Mouse (Mus musculus): ENCODE measurements around the gene Smim26. TPM values are rescaled to one million over a fixed set of nuclear protein-coding genes. Genes with fewer than 3 reads are reported as not detected.
"Not testable (repeated sequence)": the region's sequence is repeated elsewhere in the genome, so short reads cannot be mapped to it uniquely, and the experiment has no call there.

Smim26 gene
- 10 to 100 TPM; 54.7 to 56.1 TPM for total RNA-seq (2021)
- long read RNA-seq, experiment 1, transcript Smim26-201 (2 exons, 471 nt), result major isoform, 6 of 6 reads
- long read RNA-seq, experiment 1, partial matches to known transcripts, result 0 of 6 reads
- long read RNA-seq, experiment 1, other reads (novel, unspliced or antisense), result 0 of 6 reads
- long read RNA-seq, experiment 2, transcript Smim26-201 (2 exons, 471 nt), result major isoform, 27 of 28 reads
- long read RNA-seq, experiment 2, partial matches to known transcripts, result 1 of 28 reads
- long read RNA-seq, experiment 2, other reads (novel, unspliced or antisense), result 0 of 28 reads

DNA sequence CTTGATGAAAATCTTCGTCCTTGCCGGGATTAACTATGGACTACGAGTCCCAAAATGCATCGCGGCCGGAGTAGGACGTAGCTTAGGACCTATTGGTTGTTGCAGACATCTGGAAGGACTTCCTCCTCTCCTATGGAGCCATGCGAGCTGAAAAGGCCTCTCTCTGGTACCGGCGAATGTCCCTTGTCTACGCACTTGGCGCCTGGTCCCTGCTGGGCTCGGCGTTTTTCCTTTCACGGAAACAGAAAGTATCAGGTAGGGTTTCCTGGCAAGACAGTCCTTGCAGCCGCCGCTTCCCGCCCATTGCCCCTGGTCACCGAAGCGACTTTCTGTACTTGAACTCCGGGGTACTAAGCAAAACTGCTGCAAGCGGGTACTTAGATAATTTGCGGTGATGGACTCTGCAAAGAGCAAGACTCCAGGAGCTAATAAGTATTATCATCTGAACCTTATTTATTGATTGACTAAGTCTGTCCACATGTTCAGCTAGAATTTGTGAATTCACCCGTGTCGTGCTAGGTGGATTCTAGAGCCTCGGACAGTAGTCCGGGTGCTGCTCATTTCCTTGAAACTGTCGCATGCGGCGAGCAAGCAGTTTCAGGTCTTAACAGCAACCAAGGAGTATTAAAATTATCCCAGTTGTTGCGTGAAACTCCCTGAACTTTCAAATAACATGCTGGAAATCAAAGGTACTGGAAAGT is at the start of gene Smim26:
TSS of gene Smim26 (plus strand) at position 104 of the 701 bp plus-strand sequence.
- DNase-seq (ENCODE audit: low spot score in 2 of 2), result peak; percentile 70 to 72

DNA sequence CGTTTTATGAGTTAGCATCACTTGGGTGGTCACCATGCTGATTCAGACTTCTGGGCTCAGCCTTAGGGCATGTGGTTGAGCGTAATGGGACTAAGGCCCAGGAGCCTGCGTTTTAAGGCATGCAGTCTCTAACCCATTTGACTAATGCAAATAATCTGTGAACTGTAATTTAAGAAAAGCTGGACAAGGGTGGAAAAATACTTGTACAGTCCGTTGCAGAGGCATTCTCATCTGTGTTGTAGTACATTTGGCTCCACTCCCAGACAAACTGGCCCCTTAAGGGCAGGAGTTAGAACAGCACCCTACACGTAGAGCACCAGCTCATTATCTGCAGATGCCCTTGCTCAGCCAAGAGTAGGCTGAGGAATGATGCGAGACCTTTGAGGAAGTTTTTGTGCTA is 49.2 kb upstream of the Smim26 start:
- DNase-seq (ENCODE audit: low spot score in 2 of 2), result no peak

DNA sequence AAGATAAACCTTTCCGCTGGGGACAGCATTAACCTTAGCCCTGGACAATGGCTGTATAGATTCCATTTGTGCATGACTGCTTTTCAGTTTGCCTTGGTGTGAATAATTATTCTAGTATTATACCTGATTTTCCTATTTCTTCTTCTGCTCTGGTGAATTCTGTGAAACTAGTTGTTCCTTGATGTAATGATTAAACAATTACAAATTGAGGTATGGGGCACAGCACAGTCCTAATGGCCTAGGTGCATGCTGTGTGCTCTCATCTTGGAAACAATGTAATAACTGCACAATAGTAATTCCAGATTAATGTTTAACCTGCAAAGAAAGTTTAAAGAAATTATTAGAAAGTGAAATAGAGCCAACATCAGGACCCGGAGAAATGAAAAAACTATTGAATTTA is 48.8 kb upstream of the Smim26 start:
- no peak for DNase-seq (ENCODE audit: low spot score in 2 of 2)

DNA sequence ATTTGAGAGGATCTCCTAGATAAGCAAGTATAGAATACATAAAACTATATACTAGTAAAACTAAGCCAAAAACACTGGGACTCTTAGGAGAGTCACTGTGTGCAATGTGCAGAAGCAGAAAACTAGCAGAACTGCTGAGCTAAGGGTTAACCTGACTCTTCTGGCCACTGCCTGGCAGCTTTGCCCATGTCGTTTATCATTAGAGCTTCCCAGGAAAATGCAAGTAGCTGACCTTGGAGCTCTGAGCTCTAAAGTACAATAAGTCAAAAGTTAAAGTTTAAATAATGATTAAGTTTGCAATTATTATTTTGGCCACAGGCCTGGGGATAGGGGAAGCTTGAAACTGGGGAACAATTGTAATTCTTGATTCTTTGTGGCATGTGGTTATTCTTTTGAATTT is 48.4 kb upstream of the Smim26 start:
- no peak for DNase-seq (ENCODE audit: low spot score in 2 of 2)

DNA sequence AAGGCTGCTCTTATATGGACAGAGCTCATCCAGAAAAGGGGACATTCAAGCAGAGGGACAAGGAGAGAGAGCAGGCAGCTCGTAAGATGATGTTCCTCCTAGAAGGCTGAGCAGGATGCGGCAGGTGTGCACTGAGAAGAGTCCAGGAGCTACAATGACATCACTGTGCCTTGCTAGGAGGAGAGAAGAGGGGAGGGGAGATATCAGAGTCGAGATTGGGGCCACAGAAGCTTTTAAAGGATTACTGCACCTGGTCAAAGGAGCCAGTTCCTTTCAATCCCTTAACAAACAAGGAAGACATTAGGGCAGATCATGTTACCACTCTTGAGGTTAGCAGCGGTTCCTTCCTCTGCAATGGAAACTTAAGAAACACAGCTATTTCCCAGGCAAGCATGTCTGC is 46.3 kb upstream of the Smim26 start:
- no peak for DNase-seq (ENCODE audit: low spot score in 2 of 2)

DNA sequence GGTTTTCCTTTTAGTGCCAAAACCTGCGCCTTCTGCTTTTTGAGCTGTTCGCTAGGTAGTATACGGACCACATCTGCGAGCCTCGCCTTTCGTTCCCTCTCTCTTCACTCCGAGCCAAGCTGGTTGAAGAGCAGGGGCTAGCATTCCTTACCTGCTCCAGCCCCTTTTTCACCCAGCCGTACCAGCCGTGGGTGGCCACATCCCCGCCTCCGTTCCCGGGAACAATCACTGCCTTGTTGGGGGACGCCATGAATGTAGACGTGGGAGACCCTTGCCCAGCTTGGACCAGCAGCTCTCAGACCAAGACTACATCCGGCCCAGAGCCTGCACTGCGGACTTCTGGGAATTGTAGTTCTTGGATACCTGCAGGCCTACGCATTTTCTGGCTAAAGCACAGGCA is 43.3 kb upstream of the Smim26 start, which contains the start of gene Rbbp9:
TSS of gene Rbbp9 (minus strand) at position 341 of the 400 bp plus-strand sequence.
- peak; percentile 36 to 49 for DNase-seq (ENCODE audit: low spot score in 2 of 2)

DNA sequence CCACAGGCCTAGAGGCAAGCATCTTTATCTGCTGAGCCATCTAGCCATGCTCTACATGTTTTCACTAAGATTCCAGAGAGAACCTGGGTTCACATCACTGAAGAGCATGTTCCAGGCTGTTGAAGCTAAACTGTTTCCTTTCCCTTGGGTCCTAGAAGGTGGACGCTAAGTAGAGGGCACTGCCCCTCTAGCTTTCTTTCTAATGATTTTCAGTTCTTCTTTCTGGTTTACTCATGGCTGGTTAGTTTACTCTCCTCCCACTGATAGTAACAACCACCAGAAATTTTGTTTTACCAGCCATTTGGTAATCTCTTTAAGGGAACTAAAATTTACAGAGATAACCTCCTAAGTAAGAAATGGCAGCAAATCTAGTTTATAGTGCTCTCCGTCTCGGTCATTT is 39.9 kb upstream of the Smim26 start:
- no peak for DNase-seq (ENCODE audit: low spot score in 2 of 2)

DNA sequence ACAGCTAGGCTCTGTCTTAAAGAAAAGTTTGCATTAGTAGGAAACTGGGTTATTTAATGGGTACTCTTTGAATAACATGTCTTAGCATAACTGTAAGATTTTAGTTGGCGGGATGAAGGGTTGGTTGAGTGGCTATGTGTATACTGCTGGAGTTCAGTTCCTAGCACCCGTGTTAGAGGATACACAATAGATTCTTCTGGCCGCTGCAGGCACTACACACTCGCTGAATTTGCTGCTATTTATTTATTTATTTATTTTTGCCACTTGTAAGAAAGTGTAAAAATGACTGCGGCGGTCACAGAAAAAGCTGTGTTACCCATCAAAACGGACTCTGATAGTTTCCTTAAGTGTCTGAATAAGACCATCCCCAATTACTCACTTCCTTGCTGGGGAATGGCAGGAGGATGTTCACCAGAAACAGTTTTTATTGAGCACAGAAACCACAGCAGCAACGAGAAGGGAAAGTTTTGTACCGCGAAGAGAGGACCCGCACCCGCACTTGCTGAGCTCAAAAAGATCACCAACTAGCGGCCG is 38.5 kb upstream of the Smim26 start:
- no peak for DNase-seq (ENCODE audit: low spot score in 2 of 2)

DNA sequence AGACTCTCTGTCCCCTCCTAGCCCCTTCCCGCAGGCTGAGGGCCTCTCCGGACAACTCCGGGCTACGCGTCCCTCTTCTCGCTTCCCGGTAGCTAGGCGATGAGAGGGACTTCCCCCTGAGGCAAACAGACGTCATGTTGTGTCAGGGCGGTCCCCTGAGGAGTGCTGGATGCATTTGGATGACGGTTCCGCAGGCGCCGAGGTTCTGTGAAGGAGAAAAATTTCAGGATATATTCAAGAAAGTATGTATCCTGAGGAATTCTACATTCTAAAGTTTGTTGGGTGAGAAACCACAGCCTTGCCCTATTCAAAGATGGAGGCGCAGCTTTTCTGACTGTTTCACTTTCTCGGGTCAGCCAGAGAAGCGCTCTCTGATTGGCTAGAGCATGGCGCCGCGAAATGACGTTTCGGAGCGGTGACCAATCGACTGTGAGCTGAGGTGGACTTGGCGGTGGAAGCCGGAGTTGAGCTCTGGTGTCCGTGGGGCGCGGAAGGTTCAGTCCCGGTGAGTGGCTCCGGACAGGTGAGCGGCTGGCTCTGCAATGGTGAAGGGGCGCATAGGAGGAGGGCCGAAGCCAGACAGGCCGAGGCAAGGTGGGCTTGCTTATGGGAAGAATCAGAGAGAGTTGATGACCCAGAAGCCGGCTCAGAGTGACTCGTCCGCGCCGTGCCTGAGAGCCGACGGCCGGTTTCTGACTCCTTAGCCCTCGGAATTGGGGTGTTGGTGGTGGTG is 37.9 kb upstream of the Smim26 start, which contains the start of gene Sec23b:
TSS of gene Sec23b (plus strand) at position 410 of the 733 bp plus-strand sequence.
- peak; percentile 92 to 93 for DNase-seq (ENCODE audit: low spot score in 2 of 2)

DNA sequence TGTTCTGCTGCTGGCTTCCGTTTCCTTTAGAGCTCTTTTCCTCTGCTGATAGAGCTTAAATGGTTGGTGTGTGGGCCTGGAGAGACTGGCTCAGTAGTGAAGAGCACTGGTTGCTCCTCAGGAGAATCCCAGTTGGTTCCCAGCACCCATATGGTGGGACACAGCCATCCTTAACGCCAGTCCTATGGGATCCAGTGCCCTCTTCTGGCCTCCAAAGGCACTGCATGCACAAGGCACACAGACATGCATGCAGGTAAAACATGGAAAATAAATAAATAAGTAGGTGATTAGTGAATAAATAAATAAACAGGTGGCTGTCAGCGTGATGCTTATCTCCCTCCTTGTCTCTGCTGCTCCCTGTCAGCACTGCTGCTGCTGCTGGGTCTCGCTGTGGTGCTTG is 5.1 kb upstream of the Smim26 start:
- no peak for DNase-seq (ENCODE audit: low spot score in 2 of 2)

DNA sequence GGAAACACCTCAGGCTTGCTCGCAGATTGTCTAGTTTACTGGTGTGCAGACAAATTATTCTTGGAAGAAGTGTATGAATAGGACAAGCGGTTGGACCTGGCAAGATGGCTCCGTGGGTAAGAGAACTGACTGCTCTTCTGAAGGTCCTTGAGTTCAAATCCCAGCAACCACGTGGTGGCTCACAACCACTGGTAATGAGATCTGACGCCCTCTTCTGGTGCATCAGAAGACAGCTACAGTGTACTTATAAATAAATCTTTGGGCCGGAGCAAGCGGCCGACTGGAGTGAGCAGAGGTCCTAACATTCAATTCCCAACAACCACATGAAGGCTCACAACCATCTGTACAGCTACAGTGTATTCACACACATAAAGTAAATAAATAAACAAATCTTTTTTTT is 818 bp upstream of the Smim26 start:
- not testable (repeated sequence) for DNase-seq (ENCODE audit: low spot score in 2 of 2)

DNA sequence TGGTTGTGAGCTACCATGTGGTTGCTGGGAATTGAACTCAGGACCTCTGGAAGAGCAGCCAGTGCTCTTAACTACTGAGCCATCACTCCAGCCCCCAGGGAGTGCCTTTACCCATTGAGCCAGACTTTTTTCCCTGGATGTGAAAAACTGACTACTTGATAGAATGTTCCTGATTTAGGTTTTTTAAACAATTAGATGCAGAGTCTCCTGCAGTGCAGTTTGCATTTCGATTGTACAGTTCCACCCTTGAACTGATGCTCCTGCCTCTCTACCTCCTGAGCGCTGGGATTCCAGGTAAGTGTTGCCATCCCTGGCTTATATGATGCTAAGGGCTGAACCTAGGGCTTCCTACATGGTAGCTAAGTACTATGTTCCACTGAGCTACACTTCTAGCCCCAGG is 4.2 kb downstream of the Smim26 start:
- DNase-seq (ENCODE audit: low spot score in 2 of 2), result no peak

DNA sequence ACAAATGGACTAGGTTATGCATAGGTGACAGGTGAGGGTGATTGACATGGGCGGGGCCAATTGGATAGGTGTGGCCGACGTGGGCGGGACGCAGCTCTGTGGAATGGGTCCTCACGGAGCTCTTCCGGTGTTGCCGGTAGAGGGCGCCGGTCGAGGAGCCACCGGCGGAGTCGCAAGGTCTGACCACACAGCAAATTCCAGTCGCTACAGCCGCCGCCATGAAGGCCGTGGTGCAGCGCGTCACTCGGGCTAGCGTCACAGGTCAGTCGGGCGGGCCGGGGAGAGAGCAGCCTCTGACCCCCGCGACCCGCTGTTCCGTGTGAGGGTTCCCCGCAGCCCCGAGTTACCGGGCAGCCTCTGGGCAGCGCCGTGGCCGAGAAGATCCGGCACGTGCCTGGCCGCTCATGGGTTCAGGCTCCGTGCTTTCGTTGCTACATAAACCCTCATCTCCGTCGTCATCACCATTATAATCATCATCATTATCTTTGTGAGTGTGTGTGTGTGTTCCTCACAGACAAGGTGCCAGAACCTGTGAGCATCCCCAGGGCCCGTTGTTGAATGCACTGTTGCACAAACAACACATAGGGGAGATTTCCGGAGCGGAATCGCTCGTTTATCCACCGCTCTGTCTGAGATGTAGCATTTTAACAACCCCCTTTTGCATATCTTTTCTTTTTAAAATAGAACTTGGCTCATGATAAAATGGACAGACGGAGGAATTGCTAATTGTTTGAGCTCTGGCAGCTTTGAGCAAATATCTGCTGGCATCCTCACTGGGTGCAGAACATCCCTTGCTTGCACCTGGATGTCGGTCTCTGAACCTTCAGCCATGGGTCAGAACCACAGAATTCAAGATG is 6.2 kb downstream of the Smim26 start, which contains the start of gene Dtd1:
TSS of gene Dtd1 (plus strand) at position 67 of the 857 bp plus-strand sequence.
- DNase-seq (ENCODE audit: low spot score in 2 of 2), result peak; percentile 85 to 89

DNA sequence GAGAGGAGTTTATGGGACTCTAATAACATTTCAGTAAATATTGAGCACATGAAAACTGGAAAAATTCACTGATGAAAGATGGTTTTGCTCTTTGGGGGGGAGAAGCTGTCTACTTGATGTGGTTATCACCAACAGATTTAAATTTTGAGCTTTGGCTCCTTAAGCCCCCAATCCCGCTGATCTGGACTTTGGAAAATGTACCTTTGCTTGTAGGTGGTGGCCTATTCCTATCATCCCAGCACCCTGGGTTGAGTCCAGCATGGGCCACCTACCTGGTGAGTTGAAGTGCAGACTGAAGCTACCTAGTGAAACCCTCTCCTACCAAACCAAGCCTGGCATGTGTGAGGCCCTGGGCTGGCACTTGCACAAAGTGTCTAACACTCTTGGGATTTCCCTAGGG is 7.7 kb downstream of the Smim26 start:
- DNase-seq (ENCODE audit: low spot score in 2 of 2), result no peak

DNA sequence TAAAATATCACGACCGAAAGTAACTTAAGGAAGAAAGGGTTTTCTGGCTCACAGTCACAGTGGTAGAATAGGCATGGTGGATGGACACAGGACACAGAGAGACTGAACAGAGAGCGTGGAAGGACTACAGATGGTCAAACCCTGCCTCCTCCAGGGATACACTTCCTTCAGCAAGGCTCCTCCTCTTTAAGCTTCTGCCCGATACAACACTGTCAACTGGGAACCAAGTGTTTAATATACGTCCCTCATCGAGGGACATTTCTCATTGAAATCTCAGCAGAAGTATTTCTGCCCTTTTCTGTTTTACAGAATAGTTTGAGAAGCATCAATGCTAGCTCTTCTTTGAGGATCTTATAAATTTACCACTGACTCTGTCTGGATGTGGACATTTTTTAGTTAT is 20.1 kb downstream of the Smim26 start:
- DNase-seq (ENCODE audit: low spot score in 2 of 2), result no peak

DNA sequence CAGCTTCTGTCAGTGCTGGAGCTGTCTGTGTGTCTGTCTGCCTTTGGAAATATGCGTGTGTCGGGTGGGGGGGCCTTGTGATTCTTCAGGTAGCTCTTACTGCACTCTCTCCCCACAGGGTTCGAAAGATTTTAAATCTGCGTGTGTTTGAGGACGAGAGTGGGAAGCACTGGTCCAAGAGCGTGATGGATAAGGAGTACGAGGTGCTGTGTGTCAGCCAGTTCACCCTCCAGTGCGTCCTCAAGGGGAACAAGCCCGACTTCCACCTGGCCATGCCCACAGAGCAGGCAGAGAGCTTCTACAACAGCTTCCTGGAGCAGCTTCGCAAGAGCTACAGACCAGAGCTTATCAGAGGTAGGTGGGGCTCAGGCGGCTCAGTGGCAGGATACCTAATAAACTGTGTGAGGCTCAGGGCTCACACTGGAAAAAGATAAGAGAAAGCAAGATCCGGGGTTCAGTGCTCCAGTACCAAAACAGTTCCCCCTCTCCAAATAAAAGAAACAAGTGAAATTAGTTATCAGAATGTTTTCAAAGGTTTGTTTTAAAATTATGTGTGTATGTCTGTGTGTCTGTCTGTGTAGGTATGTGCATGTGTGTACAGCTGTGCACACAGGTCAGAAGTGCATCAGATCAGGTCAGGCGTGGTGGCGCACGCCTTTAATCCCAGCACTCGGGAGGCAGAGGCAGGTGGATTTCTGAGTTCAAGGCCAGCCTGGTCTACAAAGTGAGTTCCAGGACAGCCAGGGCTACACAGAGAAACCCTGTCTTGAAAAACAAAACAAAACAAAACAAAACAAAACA is 23.4 kb downstream of the Smim26 start:
- DNase-seq (ENCODE audit: low spot score in 2 of 2), result no peak

DNA sequence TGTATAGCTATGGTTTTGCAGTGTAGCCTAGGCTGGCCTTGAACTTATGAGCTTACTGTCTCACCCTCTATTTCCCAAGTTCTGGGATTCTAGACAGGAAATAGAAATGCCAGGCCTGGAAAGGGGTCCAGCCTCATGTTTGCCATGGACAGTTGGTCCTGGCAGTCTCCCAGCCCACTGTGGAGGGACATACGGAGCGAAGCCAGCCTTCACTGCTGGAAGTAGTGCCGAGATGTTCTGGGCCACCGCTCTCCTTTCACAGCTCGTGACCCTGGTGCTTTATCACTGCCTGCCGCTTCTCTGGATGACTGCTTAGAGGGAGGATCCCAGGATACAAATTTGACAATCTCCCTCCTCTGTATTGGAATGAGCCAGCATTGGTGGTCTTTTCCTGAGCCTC is 27.6 kb downstream of the Smim26 start:
- DNase-seq (ENCODE audit: low spot score in 2 of 2), result no peak

DNA sequence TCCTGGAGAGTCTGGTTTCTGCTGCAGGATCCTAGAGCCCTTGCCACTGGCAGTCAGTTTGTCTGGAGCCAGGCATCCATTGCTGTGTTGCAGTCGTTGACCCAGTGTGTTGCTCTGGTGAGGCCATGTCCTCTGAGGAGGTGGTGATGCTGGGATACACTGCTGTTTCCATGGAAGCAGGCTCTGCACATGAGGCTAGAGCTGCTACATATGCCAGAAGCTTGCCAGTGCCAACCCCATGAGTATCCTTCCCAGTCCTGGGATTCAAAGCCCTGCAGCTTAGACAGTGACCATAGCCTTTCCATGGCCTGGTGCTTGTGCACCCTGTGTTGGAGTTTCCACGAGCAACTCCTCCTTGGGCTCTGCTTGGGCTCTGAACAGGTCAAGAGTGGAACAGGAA is 39.7 kb downstream of the Smim26 start:
- DNase-seq (ENCODE audit: low spot score in 2 of 2), result no peak

DNA sequence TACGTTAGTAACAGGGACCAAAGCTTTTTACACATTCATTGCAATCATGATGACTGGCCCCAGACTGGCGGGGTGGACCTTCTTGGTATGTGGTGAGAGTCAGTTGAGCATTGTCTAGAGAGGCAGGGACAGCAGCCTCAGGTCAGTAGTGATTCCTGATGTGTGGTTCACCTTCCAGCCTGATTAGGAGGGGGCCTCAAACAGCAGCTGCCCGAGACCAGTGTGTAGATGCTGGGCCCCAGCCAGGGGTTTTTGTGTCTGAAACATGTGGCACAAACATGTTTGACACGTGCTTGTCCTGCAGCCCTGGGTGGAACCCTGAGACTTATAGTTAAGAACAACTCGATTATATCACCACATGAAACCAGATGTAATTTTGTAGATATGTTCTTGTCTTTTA is 40.4 kb downstream of the Smim26 start:
- DNase-seq (ENCODE audit: low spot score in 2 of 2), result no peak

DNA sequence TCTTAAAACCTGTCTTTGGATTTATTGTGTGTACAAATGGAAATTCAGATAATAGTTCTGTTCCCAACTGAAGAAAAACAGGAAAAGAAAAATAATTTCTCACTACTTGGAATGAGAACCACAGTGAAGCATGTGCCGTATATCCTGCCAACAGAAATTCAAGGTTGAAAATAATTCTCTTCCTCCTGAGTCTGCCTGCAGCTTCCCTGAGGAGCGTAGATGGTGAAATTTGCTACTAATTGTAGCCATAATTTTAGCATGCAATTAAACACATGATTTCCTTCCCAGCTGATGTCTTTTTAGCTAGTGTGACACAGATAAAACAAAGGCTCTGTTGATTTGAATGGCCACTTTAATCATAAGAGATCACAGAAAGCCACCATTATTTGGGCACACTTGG is 40.9 kb downstream of the Smim26 start:
- no peak for DNase-seq (ENCODE audit: low spot score in 2 of 2)

Measured in adrenal gland, adult 18-20 months (tissue).